Mouse (Mus musculus) forebrain, embryonic 15.5 days (tissue): ENCODE results near the gene Ctss. TPM values are rescaled to one million over a fixed set of nuclear protein-coding genes. Genes with fewer than 3 reads are reported as not detected.
A peak's percentile ranks its signal among the peaks of the same experiment; 100 is the strongest.

ENCODE experiments used
- ATAC-seq: fragments of 200-750 bp; cut with Nextera tagmentation; replicated peaks from 2 replicates; pipeline ENCODE4 v1.8.0; 2017; ENCODE audit warnings: mild to moderate bottlenecking, moderate TSS enrichment, moderate library complexity
- H3K27ac ChIP-seq: fragments of 300-500 bp; sonication (generic); replicated peaks from 2 replicates; pipeline ENCODE4 v1.5.1; 2015; ENCODE audit warnings: mild to moderate bottlenecking, inconsistent platforms
- H3K27me3 ChIP-seq: fragments of 300-500 bp; sonication (generic); 2 replicates; pipeline ENCODE4 v1.6.1; 2015; ENCODE audit warnings: inconsistent platforms
- H3K36me3 ChIP-seq: fragments of 300-500 bp; sonication (generic); 2 replicates; pipeline ENCODE4 v1.6.1; 2015; ENCODE audit warnings: mild to moderate bottlenecking, inconsistent platforms
- H3K4me1 ChIP-seq: fragments of 300-500 bp; sonication (generic); 2 replicates; pipeline ENCODE4 v1.6.1; 2015; ENCODE audit warnings: inconsistent platforms
- H3K4me2 ChIP-seq: fragments of 300-500 bp; sonication (generic); replicated peaks from 2 replicates; pipeline ENCODE4 v1.6.1; 2015; ENCODE audit warnings: mild to moderate bottlenecking, inconsistent platforms
- H3K4me3 ChIP-seq: fragments of 300-500 bp; sonication (generic); 2 replicates; pipeline ENCODE4 v1.5.1; 2015; ENCODE audit warnings: mild to moderate bottlenecking, inconsistent platforms
- H3K9ac ChIP-seq: fragments of 300-500 bp; sonication (generic); replicated peaks from 2 replicates; pipeline ENCODE4 v1.6.1; 2015; ENCODE audit warnings: mild to moderate bottlenecking, inconsistent platforms
- H3K9me3 ChIP-seq: fragments of 300-500 bp; sonication (generic); 2 replicates; pipeline ENCODE4 v1.6.1; 2016; ENCODE audit warnings: inconsistent platforms
- WGBS: fragments of 180-500 bp; shearing (Covaris S2); methylation state at CpG from one replicate; pipeline ENCODE4 v1.1.7; 2015; ENCODE audit warnings: mixed read lengths; 5-methylcytosine and 5-hydroxymethylcytosine counted together
- polyA plus RNA-seq: library from polyadenylated mRNA; unstranded; fragments of >200 nt; fragmentation: Nextera tagmentation; extraction: Ambion mirVana; gene quantifications from 2 replicates; pipeline ENCODE4 v1.2.1, GENCODE M21; 2015

Ctss gene
- polyA plus RNA-seq, 1 experiment from 2014 or later: 13.9 TPM

DNA sequence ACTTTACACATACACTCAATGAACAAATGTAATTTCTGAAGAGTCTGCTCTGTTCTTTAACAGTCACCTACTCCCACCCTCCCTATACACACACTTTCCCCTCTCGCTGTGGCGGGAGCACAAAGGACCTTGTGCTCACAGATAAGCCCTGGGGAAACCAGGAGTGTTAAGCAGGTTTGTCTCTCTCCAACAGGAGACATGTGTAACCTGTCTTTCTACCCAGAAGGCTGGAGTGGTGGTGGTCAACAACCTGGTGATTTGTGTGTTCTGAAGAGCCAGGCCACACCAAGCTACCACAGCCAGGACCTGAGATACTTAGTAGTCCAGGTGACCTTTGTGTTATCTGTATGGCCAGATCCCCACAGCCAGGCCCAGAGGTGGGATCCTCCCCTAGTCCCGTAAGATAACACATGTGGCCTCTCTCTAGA lies 10.0 kb upstream of the Ctss start:
- no peaks in the 10 kb centered on the region for H3K27me3 ChIP-seq
- ATAC-seq: no peak
- H3K9ac ChIP-seq: no peak overlapping the region
- no peak overlapping the region for H3K27ac ChIP-seq
- H3K4me1 ChIP-seq: 0 out of 2 replicates have a peak, but pooled peaks cover 2% of the 10 kb centered on the region
- WGBS: 92% methylated on average over 3 of the region's 3 CpGs
- H3K4me3 ChIP-seq: no peak overlapping the region
- no peaks in the 10 kb centered on the region for H3K9me3 ChIP-seq
- H3K4me2 ChIP-seq: no peak overlapping the region
- H3K36me3 ChIP-seq: no peaks in the 10 kb centered on the region

DNA sequence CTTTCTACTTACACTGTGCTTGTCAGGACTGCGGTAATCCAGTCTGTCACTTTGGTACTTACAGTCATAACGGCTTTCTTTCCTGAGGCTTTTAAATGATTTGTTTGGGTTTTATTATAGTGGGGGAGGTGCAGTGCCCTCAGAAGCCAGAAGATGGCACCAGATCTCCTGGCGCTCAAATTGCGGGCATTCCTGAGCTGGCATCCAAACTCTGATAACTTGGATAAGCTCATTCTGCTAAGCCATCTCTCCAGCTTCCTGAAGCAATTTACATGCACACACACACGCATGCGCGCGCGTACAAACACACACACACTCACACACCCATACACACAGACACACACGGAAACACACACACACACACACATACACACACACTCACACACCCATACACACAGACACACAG lies 9.1 kb upstream of the Ctss start:
- peak; percentile 79 for ATAC-seq
- H3K9ac ChIP-seq: no peak overlapping the region
- 21% methylated on average over 10 of the region's 10 CpGs for WGBS

GRCm38 (mm10) chr3:95518891-95519290 lies 7.7 kb upstream of the Ctss start:
- Histone ChIP-seq H3K27ac (no peak overlapping the region), H3K9me3 (no peaks in the 10 kb centered on the region), H3K36me3 (no peaks in the 10 kb centered on the region), H3K4me1 (0 out of 2 replicates have a peak, but pooled peaks cover 2% of the 10 kb centered on the region), H3K9ac (no peak overlapping the region), H3K27me3 (no peaks in the 10 kb centered on the region), H3K4me3 (no peak overlapping the region), H3K4me2 (no peak overlapping the region)
- 89% methylated on average over 7 of the region's 7 CpGs for WGBS
- ATAC-seq: no peak

More for the DNA sequence above, 9.1 kb upstream of the Ctss start:
- H3K27ac ChIP-seq: 0 out of 2 replicates have a peak overlapping the region, but pooled peaks have one; percentile 38
- no peak overlapping the region for H3K4me2 ChIP-seq
- no peaks in the 10 kb centered on the region for H3K9me3 ChIP-seq
- H3K4me3 ChIP-seq: no peak overlapping the region
- H3K36me3 ChIP-seq: no peaks in the 10 kb centered on the region
- H3K4me1 ChIP-seq: 0 out of 2 replicates have a peak, but pooled peaks cover 2% of the 10 kb centered on the region
- H3K27me3 ChIP-seq: no peaks in the 10 kb centered on the region

- 84% methylated on average over 2 of the region's 2 CpGs for WGBS
- Histone ChIP-seq H3K36me3 (no peaks in the 10 kb centered on the region), H3K4me3 (no peak overlapping the region), H3K9me3 (no peaks in the 10 kb centered on the region), H3K9ac (no peak overlapping the region), H3K4me2 (no peak overlapping the region), H3K4me1 (0 out of 2 replicates have a peak, but pooled peaks cover 2% of the 10 kb centered on the region), H3K27me3 (no peaks in the 10 kb centered on the region), H3K27ac (no peak overlapping the region)
- ATAC-seq: no peak
These were observed 7.3 kb upstream of the Ctss start for GRCm38 (mm10) chr3:95519315-95519714.

DNA sequence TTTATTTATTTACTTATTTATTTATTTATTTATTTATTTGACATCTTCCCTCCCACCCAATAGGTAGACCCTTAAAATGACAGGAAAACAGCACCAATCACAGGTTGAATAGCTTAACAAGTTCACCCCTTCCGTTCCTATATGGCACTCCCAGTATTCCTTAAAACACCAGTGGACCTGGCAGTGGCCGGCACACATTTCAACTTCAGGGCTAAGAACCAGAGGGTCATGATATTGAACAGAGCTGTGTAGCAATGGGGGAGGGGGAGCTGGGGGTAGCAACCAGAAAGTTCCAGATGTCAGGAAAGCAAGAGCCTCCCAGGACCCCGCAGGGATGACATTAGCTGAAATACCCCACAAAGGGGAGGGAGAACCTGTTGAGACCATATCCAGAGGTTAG lies 6.5 kb upstream of the Ctss start:
- H3K4me1 ChIP-seq: 0 out of 2 replicates have a peak, but pooled peaks cover 2% of the 10 kb centered on the region
- no peak overlapping the region for H3K27ac ChIP-seq
- no peaks in the 10 kb centered on the region for H3K36me3 ChIP-seq
- H3K27me3 ChIP-seq: no peaks in the 10 kb centered on the region
- H3K4me2 ChIP-seq: no peak overlapping the region
- H3K4me3 ChIP-seq: no peak overlapping the region
- 92% methylated on average over 3 of the region's 3 CpGs for WGBS
- ATAC-seq: no peak
- no peak overlapping the region for H3K9ac ChIP-seq
- H3K9me3 ChIP-seq: no peaks in the 10 kb centered on the region

DNA sequence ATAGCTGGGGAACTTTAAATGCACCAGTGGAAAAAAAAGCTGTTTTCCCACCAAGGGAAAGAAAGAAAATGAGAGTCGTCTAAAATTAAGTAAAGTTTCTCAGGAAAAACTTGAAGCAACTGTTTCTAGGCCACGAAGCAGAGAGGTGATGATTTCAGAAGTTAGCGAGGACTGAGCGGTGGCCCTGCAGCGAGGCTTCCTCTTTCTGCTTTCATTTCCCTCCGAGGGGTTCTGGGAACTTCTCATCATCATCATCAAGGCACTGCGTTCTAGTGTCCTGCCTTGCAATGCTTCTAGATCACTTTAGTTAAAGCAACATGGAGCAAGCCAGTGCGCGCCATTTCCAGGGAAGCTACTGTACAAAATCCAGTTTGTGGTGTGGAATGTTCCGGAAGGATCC lies 5.4 kb upstream of the Ctss start:
- no peak overlapping the region for H3K4me3 ChIP-seq
- 0 out of 2 replicates have a peak, but pooled peaks cover 2% of the 10 kb centered on the region for H3K4me1 ChIP-seq
- H3K27ac ChIP-seq: no peak overlapping the region
- ATAC-seq: no peak
- H3K9ac ChIP-seq: no peak overlapping the region
- H3K9me3 ChIP-seq: no peaks in the 10 kb centered on the region
- H3K27me3 ChIP-seq: no peaks in the 10 kb centered on the region
- no peaks in the 10 kb centered on the region for H3K36me3 ChIP-seq
- no peak overlapping the region for H3K4me2 ChIP-seq
- WGBS: 94% methylated on average over 10 of the region's 10 CpGs

GRCm38 (mm10) chr3:95523662-95524061 lies 2.9 kb upstream of the Ctss start:
- no peak for ATAC-seq
- 88% methylated on average over 3 of the region's 3 CpGs for WGBS

GRCm38 (mm10) chr3:95524673-95525072 lies 1.9 kb upstream of the Ctss start:
- ATAC-seq: no peak
- Histone ChIP-seq H3K27me3 (no peaks in the 10 kb centered on the region), H3K27ac (no peak overlapping the region), H3K9ac (no peak overlapping the region), H3K4me1 (no peaks in the 10 kb centered on the region), H3K4me2 (no peak overlapping the region), H3K9me3 (no peaks in the 10 kb centered on the region), H3K4me3 (no peak overlapping the region), H3K36me3 (no peaks in the 10 kb centered on the region)
- WGBS: 70% methylated on average over 2 of the region's 2 CpGs

More at GRCm38 (mm10) chr3:95523662-95524061, 2.9 kb upstream of the Ctss start:
- Histone ChIP-seq H3K4me2 (no peak overlapping the region), H3K9me3 (no peaks in the 10 kb centered on the region), H3K27ac (no peak overlapping the region), H3K9ac (no peak overlapping the region), H3K4me1 (no peaks in the 10 kb centered on the region), H3K4me3 (no peak overlapping the region), H3K27me3 (no peaks in the 10 kb centered on the region), H3K36me3 (no peaks in the 10 kb centered on the region)

DNA sequence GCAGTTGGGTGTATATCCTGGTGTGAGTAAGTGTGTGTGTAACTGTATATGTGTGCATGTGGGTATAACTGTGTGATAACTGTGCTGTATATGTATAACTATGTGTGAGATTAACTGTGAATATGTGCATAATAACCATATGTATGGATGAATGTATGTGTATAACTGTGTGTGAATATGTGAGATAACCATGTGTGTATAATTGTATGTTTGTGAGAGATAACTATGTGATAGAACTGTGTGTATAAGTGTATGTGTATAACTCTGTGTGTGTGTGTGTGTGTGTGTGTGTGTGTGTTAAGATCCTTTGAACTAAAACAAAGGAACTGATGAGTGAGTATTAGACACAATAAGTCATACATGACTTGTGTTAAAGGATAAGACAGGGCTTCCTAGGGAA lies 475 bp upstream of the Ctss start:
- Histone ChIP-seq H3K36me3 (no peaks in the 10 kb centered on the region), H3K4me3 (no peak overlapping the region), H3K27me3 (no peaks in the 10 kb centered on the region), H3K9ac (no peak overlapping the region), H3K27ac (no peak overlapping the region), H3K4me2 (no peak overlapping the region), H3K9me3 (no peaks in the 10 kb centered on the region), H3K4me1 (no peaks in the 10 kb centered on the region)
- no peak for ATAC-seq

- Histone ChIP-seq H3K9ac (no peak overlapping the region), H3K27me3 (no peaks in the 10 kb centered on the region), H3K9me3 (no peaks in the 10 kb centered on the region), H3K4me1 (no peaks in the 10 kb centered on the region), H3K4me3 (no peak overlapping the region), H3K36me3 (no peaks in the 10 kb centered on the region), H3K27ac (no peak overlapping the region), H3K4me2 (no peak overlapping the region)
- 88% methylated on average over 6 of the region's 6 CpGs for WGBS
- no peak for ATAC-seq
These were observed 3.2 kb downstream of the Ctss start for GRCm38 (mm10) chr3:95529814-95530213.

GRCm38 (mm10) chr3:95531025-95531424 lies 4.4 kb downstream of the Ctss start:
- Histone ChIP-seq H3K27ac (no peak overlapping the region), H3K4me2 (no peak overlapping the region), H3K27me3 (no peaks in the 10 kb centered on the region), H3K9me3 (no peaks in the 10 kb centered on the region), H3K4me1 (no peaks in the 10 kb centered on the region), H3K36me3 (no peaks in the 10 kb centered on the region), H3K9ac (no peak overlapping the region), H3K4me3 (no peak overlapping the region)
- no peak for ATAC-seq
- 88% methylated on average over 1 of the region's 1 CpGs for WGBS

DNA sequence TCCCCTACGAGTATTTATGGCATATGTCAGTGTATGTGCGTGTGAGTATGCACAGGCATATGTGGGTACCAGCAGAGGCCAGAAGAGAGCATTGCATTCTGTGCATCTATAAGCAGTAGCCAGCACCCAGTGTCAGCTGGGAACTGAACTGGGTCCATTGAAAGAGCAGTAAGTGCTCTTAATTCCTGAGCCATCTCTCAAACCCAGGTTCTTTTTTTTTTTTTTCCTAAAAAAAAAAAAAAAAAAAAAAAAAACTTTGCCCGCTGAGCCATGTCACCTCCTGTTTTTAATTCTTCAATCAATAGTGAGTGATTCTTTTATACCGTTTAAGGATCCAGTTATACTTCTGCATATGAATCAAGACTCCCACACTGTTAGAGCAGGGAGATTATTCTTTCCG lies 6.8 kb downstream of the Ctss start:
- no peak for ATAC-seq
- H3K4me3 ChIP-seq: no peak overlapping the region
- H3K9ac ChIP-seq: no peak overlapping the region
- no peaks in the 10 kb centered on the region for H3K9me3 ChIP-seq
- no peaks in the 10 kb centered on the region for H3K27me3 ChIP-seq
- H3K27ac ChIP-seq: no peak overlapping the region
- no peaks in the 10 kb centered on the region for H3K4me1 ChIP-seq
- 88% methylated on average over 5 of the region's 5 CpGs for WGBS
- H3K4me2 ChIP-seq: no peak overlapping the region
- no peaks in the 10 kb centered on the region for H3K36me3 ChIP-seq

- no peaks in the 10 kb centered on the region for H3K36me3 ChIP-seq
- ATAC-seq: no peak
- 91% methylated on average over 1 of the region's 1 CpGs for WGBS
These were observed 8.3 kb downstream of the Ctss start for GRCm38 (mm10) chr3:95534927-95535326.

More at GRCm38 (mm10) chr3:95534927-95535326, 8.3 kb downstream of the Ctss start:
- no peak overlapping the region for H3K4me2 ChIP-seq
- H3K9me3 ChIP-seq: no peaks in the 10 kb centered on the region
- H3K27ac ChIP-seq: no peak overlapping the region
- H3K27me3 ChIP-seq: no peaks in the 10 kb centered on the region
- H3K9ac ChIP-seq: no peak overlapping the region
- H3K4me1 ChIP-seq: no peaks in the 10 kb centered on the region
- no peak overlapping the region for H3K4me3 ChIP-seq
